Mouse (Mus musculus): ENCODE measurements at regions not wholly inside any gene's neighbourhood (a gene's known extent, or its start where the extent isn't known, plus 50 kb on each side); places are given as distances from the start of the nearest gene placed in this dataset.

DNA sequence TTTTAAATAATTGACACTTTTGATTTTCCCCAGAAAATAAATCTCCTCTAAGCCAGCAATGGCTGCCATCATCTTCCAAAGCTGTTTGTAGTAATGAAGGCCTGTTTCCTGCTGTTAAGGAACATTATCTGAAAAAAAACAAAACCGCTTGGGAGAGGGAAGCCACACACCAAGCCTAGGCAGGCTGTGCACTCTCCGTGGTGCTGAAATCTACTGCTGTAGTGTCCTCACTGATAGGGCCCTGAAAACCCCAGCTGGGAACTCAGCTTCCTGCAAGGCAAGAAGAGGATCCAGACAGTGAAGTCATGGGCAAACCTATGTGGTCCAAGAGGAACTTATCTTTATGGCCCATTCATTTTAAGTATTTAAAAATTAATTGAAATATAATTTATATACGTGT lies 590.2 kb upstream of the Tmem132c start:
- TF ChIP-seq CTCF (IDR thresholded peaks at IDR 0.05; ENCODE audit: extremely low read depth, insufficient read length, insufficient replicate concordance, low read depth, low read length) (no peak), POLR2A (IDR thresholded peaks at IDR 0.05; ENCODE audit: low read depth, low read length) (no peak)

Measured in small intestine, adult 2 months (tissue).